Mouse (Mus musculus) neural tube, embryonic 11.5 days (tissue): ENCODE results near the gene Lig4. TPM values are rescaled to one million over a fixed set of nuclear protein-coding genes. Genes with fewer than 3 reads are reported as not detected.

Experiments used
- ATAC-seq: fragments of 200-750 bp; cut with Nextera tagmentation; 2 replicates; pipeline ENCODE4 v1.8.0; 2017; ENCODE audit warnings: moderate number of reproducible peaks, mild to moderate bottlenecking, moderate TSS enrichment, moderate library complexity; ENCODE audit not compliant: insufficient read depth, low FRiP score, low TSS enrichment
- DNase-seq: peaks from one replicate; pipeline ENCODE4 v3.0.0-alpha.2; 2015; ENCODE audit warnings: low spot score
- H3K27ac ChIP-seq: fragments of 300-500 bp; sonication (generic); 2 replicates; pipeline ENCODE4 v1.5.1; 2014; ENCODE audit warnings: low read depth, mild to moderate bottlenecking, low read length
- H3K27me3 ChIP-seq: fragments of 300-500 bp; sonication (generic); 2 replicates; pipeline ENCODE4 v1.6.1; 2014; ENCODE audit warnings: mild to moderate bottlenecking, low read length, mixed read lengths; ENCODE audit not compliant: control insufficient read depth, insufficient read depth
- H3K36me3 ChIP-seq: fragments of 300-500 bp; sonication (generic); 2 replicates; pipeline ENCODE4 v1.6.1; 2014; ENCODE audit warnings: mild to moderate bottlenecking, low read length, moderate library complexity, mixed read lengths; ENCODE audit not compliant: control insufficient read depth, insufficient read depth
- H3K4me1 ChIP-seq: fragments of 300-500 bp; sonication (generic); 2 replicates; pipeline ENCODE4 v1.6.1; 2014; ENCODE audit warnings: low read length, mixed read lengths; ENCODE audit not compliant: control insufficient read depth, insufficient read depth
- H3K4me2 ChIP-seq: fragments of 300-500 bp; sonication (generic); 2 replicates; pipeline ENCODE4 v1.6.1; 2014; ENCODE audit warnings: low read depth, mild to moderate bottlenecking, moderate library complexity
- H3K4me3 ChIP-seq: fragments of 300-500 bp; sonication (generic); 2 replicates; pipeline ENCODE4 v1.5.1; 2014; ENCODE audit warnings: low read depth, low read length
- H3K9ac ChIP-seq: fragments of 300-500 bp; sonication (generic); 2 replicates; pipeline ENCODE4 v1.6.1; 2014; ENCODE audit warnings: mild to moderate bottlenecking, low read length
- H3K9me3 ChIP-seq: fragments of 300-500 bp; sonication (generic); 2 replicates; pipeline ENCODE4 v1.6.1; 2016; ENCODE audit warnings: low read length; ENCODE audit not compliant: control insufficient read depth
- WGBS: fragments of 180-500 bp; shearing (Covaris S2); extraction: QIAGEN DNeasy Blood & Tissue Kit; methylation state at CpG from one replicate; pipeline ENCODE4 v1.1.7; 2014; 5-methylcytosine and 5-hydroxymethylcytosine counted together
- polyA plus RNA-seq: library from polyadenylated mRNA; unstranded; fragments of >200 nt; fragmentation: Nextera tagmentation; extraction: Ambion mirVana; gene quantifications from 2 replicates; pipeline ENCODE4 v1.2.1, GENCODE M21; 2014

Lig4 gene
- polyA plus RNA-seq, 1 experiment from 2014 or later, result 10.4 TPM

DNA sequence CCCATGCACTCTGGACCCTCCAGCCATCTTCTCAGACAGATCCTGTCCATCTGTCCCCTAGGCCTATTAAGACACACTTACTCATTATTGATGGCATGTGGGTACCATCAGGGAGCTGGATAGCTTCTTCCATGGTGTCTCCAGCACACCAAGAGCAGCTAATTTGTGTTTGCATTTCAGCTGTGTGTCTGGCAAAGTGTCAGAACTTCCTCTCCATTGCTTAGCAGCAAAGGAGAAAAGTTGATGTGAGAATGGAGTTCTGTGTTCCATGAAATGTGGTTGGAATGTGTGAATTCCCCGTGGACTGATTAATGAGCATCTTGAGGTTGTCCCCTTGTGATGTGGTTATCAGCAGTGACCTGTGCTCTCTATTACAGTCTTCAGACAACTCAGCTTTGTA is 2.3 kb upstream of the Lig4 start:
- no peaks in the 10 kb centered on the region for H3K36me3 ChIP-seq
- no peaks in the 10 kb centered on the region for H3K9me3 ChIP-seq
- H3K9ac ChIP-seq, result no peak overlapping the region
- no peaks in the 10 kb centered on the region for H3K27me3 ChIP-seq
- ATAC-seq (no peak), DNase-seq (no peak)
- 86% methylated on average over 1 of the region's 1 CpGs for WGBS
- peaks cover 20% of the 10 kb centered on the region for H3K4me1 ChIP-seq
- H3K4me2 ChIP-seq, result no peak overlapping the region
- H3K27ac ChIP-seq, result no peak overlapping the region
- no peak overlapping the region for H3K4me3 ChIP-seq

DNA sequence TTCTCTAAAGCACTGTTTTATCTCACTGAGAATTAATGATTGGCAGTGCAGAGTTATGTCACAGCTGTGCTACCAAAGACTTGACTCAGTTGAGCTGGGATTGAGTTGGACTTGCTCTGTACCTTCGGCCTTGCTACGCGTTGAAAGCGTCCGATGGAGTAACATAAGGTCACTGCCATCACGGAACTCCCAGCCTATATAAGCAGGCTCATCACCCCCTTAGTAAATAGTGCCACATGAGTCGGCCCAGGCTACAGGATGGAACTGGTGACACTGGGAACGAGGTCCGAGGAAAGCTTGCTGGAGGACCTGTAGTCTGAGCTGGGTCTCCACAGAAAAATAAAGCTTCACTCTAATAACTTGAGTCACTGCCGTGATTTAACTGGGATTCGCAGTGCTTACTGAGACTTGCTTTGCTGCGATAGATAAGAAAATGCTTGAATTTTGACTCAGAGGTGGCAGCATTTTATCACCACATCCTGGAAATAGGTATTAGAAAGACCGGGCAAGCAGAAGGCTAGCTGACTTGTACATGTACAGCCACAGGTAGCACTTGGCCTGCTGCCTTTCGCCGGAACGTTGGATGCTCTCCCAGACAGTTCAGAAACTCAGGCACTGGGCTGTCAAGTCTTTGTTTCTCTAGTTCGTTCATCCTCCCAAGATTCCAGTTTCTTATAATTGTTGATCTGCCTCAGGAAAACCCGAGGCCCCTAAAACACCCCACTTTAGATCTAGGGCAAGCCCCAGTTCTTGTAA is 1.2 kb upstream of the Lig4 start:
- WGBS, result 65% methylated on average over 18 of the region's 18 CpGs
- peak overlapping the region; percentile 91 for H3K4me3 ChIP-seq
- H3K36me3 ChIP-seq, result no peaks in the 10 kb centered on the region
- peaks cover 20% of the 10 kb centered on the region for H3K4me1 ChIP-seq
- ATAC-seq, result no peak
- H3K9ac ChIP-seq, result peak overlapping the region; percentile 91
- no peaks in the 10 kb centered on the region for H3K9me3 ChIP-seq
- H3K27ac ChIP-seq, result no peak overlapping the region
- no peak for DNase-seq
- no peaks in the 10 kb centered on the region for H3K27me3 ChIP-seq
- H3K4me2 ChIP-seq, result peak overlapping the region; percentile 78

DNA sequence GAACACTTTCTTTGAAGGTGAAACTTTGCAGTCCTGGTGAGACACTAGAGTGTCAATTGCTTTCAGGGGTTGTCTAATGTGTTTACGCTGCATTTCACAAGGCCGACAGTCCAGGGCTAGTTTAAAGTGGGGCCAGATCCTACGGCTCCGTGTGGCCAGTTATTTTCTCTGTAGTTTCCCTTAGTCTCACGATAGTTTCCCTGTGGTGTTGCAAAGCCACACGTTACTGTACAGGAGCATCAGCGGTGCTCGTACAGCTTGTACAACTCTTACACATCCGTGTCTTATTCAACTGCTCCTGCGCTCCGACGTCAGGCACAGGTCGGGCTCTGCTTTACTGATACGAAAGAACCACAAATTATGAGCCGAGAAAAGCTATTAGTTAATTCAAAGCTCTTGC is 470 bp downstream of the Lig4 start:
- H3K9ac ChIP-seq, result peak overlapping the region; percentile 91

DNA sequence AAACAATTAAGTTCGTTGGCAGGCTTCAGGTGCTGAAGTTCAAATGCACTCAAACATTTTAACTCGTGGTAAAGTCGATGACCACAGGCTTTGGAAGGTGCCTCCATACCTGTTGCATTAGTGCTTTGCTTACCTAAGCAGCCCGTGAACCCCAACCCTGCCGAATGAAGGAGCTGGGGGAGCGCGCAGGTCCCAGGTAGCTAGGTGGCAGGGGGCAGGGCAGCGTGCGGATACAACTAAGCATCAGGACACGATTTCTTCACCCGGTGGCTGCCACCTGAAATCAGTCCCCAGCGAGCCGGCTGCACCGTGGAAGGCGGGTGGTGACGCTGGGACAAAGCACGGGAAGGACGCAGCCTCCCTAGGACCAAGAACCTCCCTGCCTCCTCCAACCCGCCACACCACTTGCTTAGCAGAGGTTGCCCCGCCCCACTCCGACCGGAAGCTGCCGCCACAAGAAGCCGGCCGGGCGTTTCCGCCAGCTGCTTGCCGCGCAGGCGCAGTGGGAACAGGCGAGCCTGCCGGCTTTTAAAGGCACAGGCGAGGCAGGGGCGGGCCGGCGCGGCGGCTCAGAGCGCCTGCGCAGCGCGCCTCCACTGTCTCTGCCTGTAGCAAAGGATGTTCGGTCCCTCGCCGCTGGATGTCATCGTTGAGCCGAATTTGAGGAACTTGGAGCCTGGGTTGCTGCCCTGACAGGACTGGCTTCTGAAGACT is 1.4 kb downstream of the Lig4 start:
- ATAC-seq, result peak; percentile 93
- WGBS, result under 1% methylated on average over 47 of the region's 47 CpGs
- Histone ChIP-seq H3K36me3 (peaks cover 8% of the 10 kb centered on the region), H3K4me3 (peak overlapping the region; percentile 53), H3K9ac (peak overlapping the region; percentile 68), H3K4me1 (peaks cover 20% of the 10 kb centered on the region), H3K4me2 (peak overlapping the region; percentile 48), H3K27ac (no peak overlapping the region), H3K27me3 (no peaks in the 10 kb centered on the region), H3K9me3 (no peaks in the 10 kb centered on the region)
- peak; percentile 99 for DNase-seq

More for the DNA sequence above, 470 bp downstream of the Lig4 start:
- Histone ChIP-seq H3K36me3 (peaks cover 7% of the 10 kb centered on the region), H3K4me2 (peak overlapping the region; percentile 78), H3K4me3 (peak overlapping the region; percentile 91), H3K9me3 (no peaks in the 10 kb centered on the region), H3K4me1 (peaks cover 20% of the 10 kb centered on the region), H3K27ac (no peak overlapping the region), H3K27me3 (no peaks in the 10 kb centered on the region)
- ATAC-seq, result no peak
- 38% methylated on average over 15 of the region's 15 CpGs for WGBS
- no peak for DNase-seq

DNA sequence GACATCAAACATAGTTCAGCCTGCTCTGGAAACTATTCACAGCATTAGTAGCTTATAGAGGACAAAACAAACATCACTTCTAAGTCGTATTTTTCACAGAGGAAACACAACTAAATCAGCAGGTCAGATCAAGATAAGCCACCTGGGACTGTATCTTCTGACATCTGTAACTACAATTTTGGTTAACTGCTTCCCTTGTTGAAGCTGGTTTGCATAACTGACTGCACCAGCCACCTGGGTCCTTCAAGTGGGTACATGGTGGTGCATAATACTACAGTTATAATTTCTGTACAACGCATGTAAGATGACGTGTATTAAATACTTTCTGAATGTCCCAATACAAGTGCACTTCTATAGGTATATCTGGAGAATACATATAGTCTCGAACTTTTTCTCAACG is 2.2 kb downstream of the Lig4 start:
- peak overlapping the region; percentile 53 for H3K4me3 ChIP-seq
- WGBS, result 53% methylated on average over 5 of the region's 5 CpGs
- ATAC-seq, result no peak
- no peaks in the 10 kb centered on the region for H3K27me3 ChIP-seq
- H3K4me1 ChIP-seq, result peaks cover 20% of the 10 kb centered on the region
- peaks cover 8% of the 10 kb centered on the region for H3K36me3 ChIP-seq
- H3K27ac ChIP-seq, result no peak overlapping the region
- peak overlapping the region; percentile 48 for H3K4me2 ChIP-seq
- no peaks in the 10 kb centered on the region for H3K9me3 ChIP-seq
- DNase-seq, result no peak
- H3K9ac ChIP-seq, result no peak overlapping the region; the same call in 1 of the 2 replicates

DNA sequence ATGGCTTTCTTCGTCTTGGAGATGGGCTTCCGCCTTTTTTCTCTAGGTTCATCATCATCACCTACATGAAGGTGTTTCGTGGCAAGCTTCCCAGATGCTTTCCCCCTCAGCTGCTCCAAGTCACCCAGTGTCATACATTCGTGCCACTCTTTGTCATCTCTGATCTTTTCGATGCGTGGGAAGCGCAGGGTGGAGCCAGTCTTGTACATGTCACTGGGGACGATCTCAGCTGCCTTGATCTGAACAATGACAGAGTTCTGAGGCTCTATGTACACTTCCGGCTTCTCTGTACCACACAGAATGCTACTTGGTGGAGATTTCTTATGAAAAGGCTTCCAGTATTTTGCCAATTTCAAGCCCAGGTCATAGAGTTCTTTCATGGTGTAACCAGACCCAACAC is 5.6 kb downstream of the Lig4 start:
- DNase-seq (no peak), ATAC-seq (no peak)
- H3K9ac ChIP-seq, result no peak overlapping the region
- H3K27ac ChIP-seq, result no peak overlapping the region
- no peak overlapping the region for H3K4me2 ChIP-seq
- 95% methylated on average over 9 of the region's 9 CpGs for WGBS
- H3K9me3 ChIP-seq, result no peaks in the 10 kb centered on the region
- H3K4me3 ChIP-seq, result no peak overlapping the region
- no peaks in the 10 kb centered on the region for H3K27me3 ChIP-seq
- H3K36me3 ChIP-seq, result peaks cover 8% of the 10 kb centered on the region
- peaks cover 8% of the 10 kb centered on the region; the same call in 1 of the 2 replicates for H3K4me1 ChIP-seq

DNA sequence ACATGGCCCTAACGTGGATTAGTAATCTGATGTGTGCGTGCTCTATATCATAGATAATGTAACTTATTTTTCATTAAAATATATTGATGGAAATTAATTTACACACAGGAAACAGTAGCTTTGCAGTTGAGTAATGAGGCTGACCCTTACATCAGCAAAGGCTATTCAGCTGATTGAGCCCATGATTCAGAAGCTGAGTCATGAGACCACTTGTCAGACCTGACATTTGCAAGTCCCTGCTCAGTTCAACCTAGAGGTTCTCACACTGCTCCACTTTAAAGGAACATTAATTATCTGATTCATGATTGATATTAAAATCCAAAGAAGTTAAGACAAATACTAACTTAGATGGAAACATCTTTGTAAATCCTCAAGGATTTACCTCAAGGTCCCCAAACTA is 17.6 kb downstream of the Lig4 start:
- H3K4me3 ChIP-seq, result no peak overlapping the region
- no peak overlapping the region for H3K4me2 ChIP-seq
- H3K9me3 ChIP-seq, result no peaks in the 10 kb centered on the region
- no peaks in the 10 kb centered on the region for H3K4me1 ChIP-seq
- no peak overlapping the region for H3K27ac ChIP-seq
- DNase-seq (no peak), ATAC-seq (no peak)
- no peak overlapping the region for H3K9ac ChIP-seq
- H3K27me3 ChIP-seq, result no peaks in the 10 kb centered on the region
- 84% methylated on average over 2 of the region's 2 CpGs for WGBS
- H3K36me3 ChIP-seq, result no peaks in the 10 kb centered on the region

DNA sequence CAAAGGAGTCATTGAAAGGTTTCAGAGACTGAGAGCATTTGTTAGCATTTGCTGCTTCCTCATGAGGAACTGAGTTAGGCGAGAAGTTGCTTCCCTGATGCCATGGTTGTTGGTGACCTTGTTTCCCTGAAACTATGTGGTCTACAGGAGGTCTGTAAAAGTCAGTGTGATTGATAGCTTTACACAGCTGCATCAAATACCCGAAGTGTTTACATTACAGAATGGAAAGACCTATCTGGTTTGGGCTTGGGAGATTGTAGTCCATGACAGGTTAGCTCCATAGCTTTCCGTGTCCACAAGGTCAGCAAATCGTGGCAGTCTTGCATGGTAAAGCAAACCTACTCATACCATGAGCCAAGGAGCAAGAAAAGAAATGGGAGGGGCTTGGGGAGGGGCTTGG is 19.1 kb downstream of the Lig4 start:
- no peak overlapping the region for H3K27ac ChIP-seq
- H3K4me2 ChIP-seq, result no peak overlapping the region
- no peaks in the 10 kb centered on the region for H3K27me3 ChIP-seq
- 56% methylated on average over 4 of the region's 4 CpGs for WGBS
- H3K36me3 ChIP-seq, result no peaks in the 10 kb centered on the region
- H3K4me3 ChIP-seq, result no peak overlapping the region
- no peaks in the 10 kb centered on the region for H3K4me1 ChIP-seq
- ATAC-seq, result no peak
- no peak overlapping the region for H3K9ac ChIP-seq
- no peaks in the 10 kb centered on the region for H3K9me3 ChIP-seq
- no peak for DNase-seq
